Comparison of ENCODE assay signal across 7 mouse cellular contexts in the genomic region with DNA sequence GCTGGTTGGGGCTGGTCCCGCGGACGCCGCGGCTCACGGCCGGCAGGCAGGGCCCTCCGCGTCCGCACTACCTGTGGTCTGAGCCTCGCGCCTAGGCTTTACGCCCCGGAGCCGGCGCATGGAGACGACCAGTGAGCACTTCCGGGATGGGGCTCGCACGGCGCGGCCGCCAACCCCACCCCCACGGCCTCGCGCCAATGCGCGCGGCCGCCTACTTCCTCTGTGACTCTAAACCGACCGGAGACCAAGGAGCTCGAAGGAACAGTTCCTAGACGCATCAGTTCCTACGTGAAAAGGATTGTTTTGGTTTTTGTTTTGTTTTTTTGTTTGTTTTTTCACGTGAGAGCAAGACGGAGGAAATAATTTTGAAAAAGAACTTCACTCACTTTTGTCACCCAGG. TPM values are rescaled to one million over a fixed set of nuclear protein-coding genes. Genes with fewer than 3 reads are reported as not detected.
DNase-seq lines count a peak whose midpoint lies in the region; ATAC-seq lines count a peak whose summit lies in the region.

TSS of gene Dnajc2 (minus strand) at position 199 of the 400 bp plus-strand sequence.
TSS of gene Psmc2 (plus strand) at position 231 of the 400 bp plus-strand sequence.

- peaks cover 2% of the 10 kb centered on the region; the same call in 1 of the 2 replicates for H3K36me3 ChIP-seq in embryonic facial prominence, embryonic 11.5 days (replicated peaks; ENCODE audit: control insufficient read depth, insufficient read depth, low read depth, low read length)
- peaks cover 46% of the 10 kb centered on the region for H3K36me3 ChIP-seq in limb, embryonic 10.5 days
- peaks cover 29% of the 10 kb centered on the region for H3K36me3 ChIP-seq in midbrain, embryonic 13.5 days

- peak; percentile 96 for ATAC-seq in embryonic facial prominence, embryonic 11.5 days (replicated peaks; ENCODE audit: insufficient number of reproducible peaks, low FRiP score, low TSS enrichment, low read depth)
- ATAC-seq in granulocyte monocyte progenitor cell, adult 5-6 weeks (replicated peaks; ENCODE audit: poor library complexity, severe bottlenecking): peak; percentile 85
- peak; percentile 97 for ATAC-seq in midbrain, embryonic 13.5 days

- DNase-seq in adrenal gland, postnatal 14 days: peak; percentile 94
- peak; percentile 92 for DNase-seq in embryonic facial prominence, embryonic 11.5 days (ENCODE audit: low spot score)
- peak; percentile 89 for DNase-seq in kidney, adult 11 months
- peak; percentile 92 for DNase-seq in limb, embryonic 10.5 days (ENCODE audit: low spot score)
- peak; percentile 83 for DNase-seq in spleen, adult 12 weeks (ENCODE audit: low spot score)

- peak within 1 kb of the TSS; percentile 73 for H3K4me3 ChIP-seq in embryonic facial prominence, embryonic 11.5 days (ENCODE audit: low read depth, low read length)
- H3K4me3 ChIP-seq in limb, embryonic 10.5 days: peak within 1 kb of the TSS; percentile 90
- H3K4me3 ChIP-seq in midbrain, embryonic 13.5 days (replicated peaks): peak within 1 kb of the TSS; percentile 99

- no peaks in the 10 kb centered on the region for H3K9me3 ChIP-seq in embryonic facial prominence, embryonic 11.5 days (replicated peaks; ENCODE audit: control insufficient read depth, low read length)
- no peaks in the 10 kb centered on the region for H3K9me3 ChIP-seq in limb, embryonic 10.5 days (replicated peaks)
- H3K9me3 ChIP-seq in midbrain, embryonic 13.5 days: no peaks in the 10 kb centered on the region

- under 1% methylated on average over 37 of the region's 37 CpGs for WGBS in embryonic facial prominence, embryonic 11.5 days
- under 1% methylated on average over 37 of the region's 37 CpGs for WGBS in limb, embryonic 10.5 days
- WGBS in midbrain, embryonic 13.5 days: under 1% methylated on average over 35 of the region's 37 CpGs

- H3K4me2 ChIP-seq in embryonic facial prominence, embryonic 11.5 days (ENCODE audit: low read depth, low read length): peak within 1 kb of the TSS; percentile 86
- H3K4me2 ChIP-seq in midbrain, embryonic 13.5 days (replicated peaks): peak within 1 kb of the TSS; percentile 98

- no peaks in the 10 kb centered on the region for H3K4me1 ChIP-seq in embryonic facial prominence, embryonic 11.5 days (ENCODE audit: control insufficient read depth, insufficient read depth, low read length)
- H3K4me1 ChIP-seq in limb, embryonic 10.5 days: peaks cover 25% of the 10 kb centered on the region
- H3K4me1 ChIP-seq in midbrain, embryonic 13.5 days (replicated peaks): peaks cover 41% of the 10 kb centered on the region

- no peaks in the 10 kb centered on the region for H3K27me3 ChIP-seq in embryonic facial prominence, embryonic 11.5 days (ENCODE audit: control insufficient read depth, insufficient read depth, low read length)
- no peaks in the 10 kb centered on the region for H3K27me3 ChIP-seq in limb, embryonic 10.5 days (ENCODE audit: low read depth, poor library complexity, severe bottlenecking)
- no peaks in the 10 kb centered on the region for H3K27me3 ChIP-seq in midbrain, embryonic 13.5 days

- peak within 1 kb of the TSS; percentile 75 for H3K9ac ChIP-seq in embryonic facial prominence, embryonic 11.5 days (replicated peaks; ENCODE audit: low read length)
- peak within 1 kb of the TSS; percentile 92 for H3K9ac ChIP-seq in midbrain, embryonic 13.5 days (replicated peaks)

- H3K27ac ChIP-seq in embryonic facial prominence, embryonic 11.5 days (replicated peaks; ENCODE audit: low read depth, low read length): no peak within 1 kb of the TSS; the same call in 1 of the 2 replicates
- peak within 1 kb of the TSS; percentile 92 for H3K27ac ChIP-seq in limb, embryonic 10.5 days
- peak within 1 kb of the TSS; percentile 86 for H3K27ac ChIP-seq in midbrain, embryonic 13.5 days

RNA-seq across cellular contexts. Expression of gene Dnajc2, which starts in this region (rescaled TPM):
- total RNA-seq in adrenal gland, postnatal 14 days (2021): 30.1 and 36.1 TPM in 2 replicates
- 95.4 and 111 TPM in 2 replicates for polyA plus RNA-seq in embryonic facial prominence, embryonic 11.5 days (2014; fragmentation: Nextera tagmentation; extraction: Ambion mirVana)
- 92.1 and 94.1 TPM in 2 replicates for total RNA-seq in granulocyte monocyte progenitor cell, adult 5-6 weeks (2014; fragmentation: Nextera tagmentation)
- 190 and 213 TPM in 2 replicates for total RNA-seq in granulocyte monocyte progenitor cell, adult 5-6 weeks (2017)
- polyA plus RNA-seq in limb, embryonic 10.5 days (2016; fragmentation: Nextera tagmentation; extraction: Ambion mirVana): 83.5 and 91.3 TPM in 2 replicates
- polyA plus RNA-seq in midbrain, embryonic 13.5 days (2015; fragmentation: Nextera tagmentation; extraction: Ambion mirVana): 81.1 and 87.6 TPM in 2 replicates

RNA-seq across cellular contexts. Expression of gene Psmc2, which starts in this region (rescaled TPM):
- total RNA-seq in adrenal gland, postnatal 14 days (2021): 126 and 129 TPM in 2 replicates
- 252 and 265 TPM in 2 replicates for polyA plus RNA-seq in embryonic facial prominence, embryonic 11.5 days (2014; fragmentation: Nextera tagmentation; extraction: Ambion mirVana)
- 77.9 and 98.3 TPM in 2 replicates for total RNA-seq in granulocyte monocyte progenitor cell, adult 5-6 weeks (2014; fragmentation: Nextera tagmentation)
- total RNA-seq in granulocyte monocyte progenitor cell, adult 5-6 weeks (2017): 94.9 and 108 TPM in 2 replicates
- polyA plus RNA-seq in limb, embryonic 10.5 days (2016; fragmentation: Nextera tagmentation; extraction: Ambion mirVana): 227 and 247 TPM in 2 replicates
- 207 and 215 TPM in 2 replicates for polyA plus RNA-seq in midbrain, embryonic 13.5 days (2015; fragmentation: Nextera tagmentation; extraction: Ambion mirVana)
